Mouse (Mus musculus) v-Abl transformed pro-B cells (cell line): ENCODE measurements around the gene 1700015F17Rik.

Experiments
- in situ Hi-C, 2 experiments: fragments of 400-800 bp; cut with MboI; formaldehyde crosslinking; loops; one replicate each; pipeline ENCODE4 v1.15.1; 2025; ENCODE audit not compliant: unreplicated experiment in 2 of 2

1700015F17Rik gene

GRCm38 (mm10) chr5:5431746-5432438 is 47.1 kb downstream of the 1700015F17Rik start:
- in situ Hi-C loops: no loop called here

- in situ Hi-C loops: no loop called here
Observed at GRCm38 (mm10) chr5:5423723-5424171, 55.2 kb downstream of the 1700015F17Rik start.

GRCm38 (mm10) chr5:5423081-5423480 is 55.9 kb downstream of the 1700015F17Rik start:
- in situ Hi-C loops: no loop called here

- in situ Hi-C loops: no loop called here
Observed at GRCm38 (mm10) chr5:5421439-5421838, 57.5 kb downstream of the 1700015F17Rik start.

GRCm38 (mm10) chr5:5419992-5420455 is 58.9 kb downstream of the 1700015F17Rik start, which contains the start of gene Cdk14:
Cdk14 (minus strand) TSS chr5:5420312.
- in situ Hi-C loops: no loop called here

- in situ Hi-C loops: no loop called here
Observed at GRCm38 (mm10) chr5:5419253-5419652, 59.7 kb downstream of the 1700015F17Rik start.

GRCm38 (mm10) chr5:5414835-5415234 is 64.1 kb downstream of the 1700015F17Rik start:
- in situ Hi-C loops: no loop called here

- in situ Hi-C loops: no loop called here
Observed at GRCm38 (mm10) chr5:5411886-5412285, 67.1 kb downstream of the 1700015F17Rik start.

GRCm38 (mm10) chr5:5401986-5402385 is 77.0 kb downstream of the 1700015F17Rik start:
- in situ Hi-C loops: no loop called here

GRCm38 (mm10) chr5:5392786-5393185 is 86.2 kb downstream of the 1700015F17Rik start:
- in situ Hi-C loops: no loop called here
